Mouse (Mus musculus) midbrain, embryonic 13.5 days (tissue): ENCODE results near the gene Rnf182. TPM values are rescaled to one million over a fixed set of nuclear protein-coding genes. Genes with fewer than 3 reads are reported as not detected.

Experiments used
- ATAC-seq: fragments of 200-750 bp; cut with Nextera tagmentation; 2 replicates; pipeline ENCODE4 v1.8.0; 2017; ENCODE audit warnings: mild to moderate bottlenecking, moderate TSS enrichment, moderate library complexity
- H3K27ac ChIP-seq: fragments of 300-500 bp; sonication (generic); 2 replicates; pipeline ENCODE4 v1.5.1; 2015; ENCODE audit warnings: inconsistent platforms, mild to moderate bottlenecking, moderate library complexity
- H3K27me3 ChIP-seq: fragments of 300-500 bp; sonication (generic); 2 replicates; pipeline ENCODE4 v1.6.1; 2015; ENCODE audit warnings: mild to moderate bottlenecking, inconsistent platforms
- H3K36me3 ChIP-seq: fragments of 300-500 bp; sonication (generic); 2 replicates; pipeline ENCODE4 v1.6.1; 2015; ENCODE audit warnings: mild to moderate bottlenecking, inconsistent platforms
- H3K4me1 ChIP-seq: fragments of 300-500 bp; sonication (generic); replicated peaks from 2 replicates; pipeline ENCODE4 v1.6.1; 2015; ENCODE audit warnings: inconsistent platforms
- H3K4me2 ChIP-seq: fragments of 300-500 bp; sonication (generic); replicated peaks from 2 replicates; pipeline ENCODE4 v1.6.1; 2015; ENCODE audit warnings: moderate library complexity, mild to moderate bottlenecking, inconsistent platforms
- H3K4me3 ChIP-seq: fragments of 300-500 bp; sonication (generic); replicated peaks from 2 replicates; pipeline ENCODE4 v1.5.1; 2015; ENCODE audit warnings: mild to moderate bottlenecking, inconsistent platforms
- H3K9ac ChIP-seq: fragments of 300-500 bp; sonication (generic); replicated peaks from 2 replicates; pipeline ENCODE4 v1.6.1; 2015; ENCODE audit warnings: mild to moderate bottlenecking, inconsistent platforms
- H3K9me3 ChIP-seq: fragments of 300-500 bp; sonication (generic); 2 replicates; pipeline ENCODE4 v1.6.1; 2016; ENCODE audit warnings: mild to moderate bottlenecking, inconsistent platforms
- WGBS: fragments of 180-500 bp; shearing (Covaris S2); methylation state at CpG from one replicate; pipeline ENCODE4 v1.1.7; 2015; 5-methylcytosine and 5-hydroxymethylcytosine counted together
- polyA plus RNA-seq: library from polyadenylated mRNA; unstranded; fragments of >200 nt; fragmentation: Nextera tagmentation; extraction: Ambion mirVana; gene quantifications from 2 replicates; pipeline ENCODE4 v1.2.1, GENCODE M21; 2015

The Rnf182 gene
- polyA plus RNA-seq, 1 experiment from 2014 or later: 20.4 TPM

GRCm38 (mm10) chr13:43666920-43667319 is 51.4 kb downstream of the Rnf182 start:
- Histone ChIP-seq H3K9ac (no peak overlapping the region), H3K4me1 (no peaks in the 10 kb centered on the region), H3K4me3 (no peak overlapping the region), H3K27me3 (no peaks in the 10 kb centered on the region), H3K9me3 (no peaks in the 10 kb centered on the region), H3K4me2 (no peak overlapping the region), H3K36me3 (peaks cover 17% of the 10 kb centered on the region), H3K27ac (no peak overlapping the region)
- ATAC-seq: no peak
- 83% methylated on average over 6 of the region's 6 CpGs for WGBS

- no peak for ATAC-seq
- Histone ChIP-seq H3K36me3 (no peaks in the 10 kb centered on the region), H3K4me2 (no peak overlapping the region), H3K4me1 (no peaks in the 10 kb centered on the region), H3K9me3 (no peaks in the 10 kb centered on the region), H3K27me3 (no peaks in the 10 kb centered on the region), H3K4me3 (no peak overlapping the region), H3K27ac (no peak overlapping the region), H3K9ac (no peak overlapping the region)
- 89% methylated on average over 8 of the region's 8 CpGs for WGBS
These were observed 61.8 kb downstream of the Rnf182 start for GRCm38 (mm10) chr13:43677159-43677882.

GRCm38 (mm10) chr13:43677883-43678244 is 62.4 kb downstream of the Rnf182 start:
- ATAC-seq: no peak
- Histone ChIP-seq H3K4me3 (no peak overlapping the region), H3K36me3 (no peaks in the 10 kb centered on the region), H3K4me2 (no peak overlapping the region), H3K9me3 (no peaks in the 10 kb centered on the region), H3K4me1 (no peaks in the 10 kb centered on the region), H3K27ac (no peak overlapping the region), H3K9ac (no peak overlapping the region), H3K27me3 (no peaks in the 10 kb centered on the region)
- WGBS: 93% methylated on average over 5 of the region's 5 CpGs

- Histone ChIP-seq H3K27me3 (no peaks in the 10 kb centered on the region), H3K27ac (no peak overlapping the region), H3K36me3 (no peaks in the 10 kb centered on the region), H3K9ac (no peak overlapping the region), H3K4me2 (no peak overlapping the region), H3K4me3 (no peak overlapping the region), H3K9me3 (no peaks in the 10 kb centered on the region), H3K4me1 (peaks cover 10% of the 10 kb centered on the region; the same call in 1 of the 2 replicates)
- 49% methylated on average over 8 of the region's 8 CpGs for WGBS
- ATAC-seq: peak; percentile 73
These were observed 69.0 kb downstream of the Rnf182 start for GRCm38 (mm10) chr13:43684499-43684994.

- no peaks in the 10 kb centered on the region for H3K36me3 ChIP-seq
- H3K4me2 ChIP-seq: no peak overlapping the region
- 91% methylated on average over 10 of the region's 10 CpGs for WGBS
- H3K9ac ChIP-seq: no peak overlapping the region
- H3K27ac ChIP-seq: no peak overlapping the region
- H3K4me3 ChIP-seq: no peak overlapping the region
- H3K27me3 ChIP-seq: no peaks in the 10 kb centered on the region
- H3K4me1 ChIP-seq: peaks cover 26% of the 10 kb centered on the region
- H3K9me3 ChIP-seq: no peaks in the 10 kb centered on the region
- no peak for ATAC-seq
These were observed 72.6 kb downstream of the Rnf182 start for GRCm38 (mm10) chr13:43688065-43688464.

GRCm38 (mm10) chr13:43691755-43692154 is 76.2 kb downstream of the Rnf182 start:
- H3K4me2 ChIP-seq: no peak overlapping the region
- ATAC-seq: no peak
- no peaks in the 10 kb centered on the region for H3K9me3 ChIP-seq
- H3K27me3 ChIP-seq: no peaks in the 10 kb centered on the region
- H3K27ac ChIP-seq: no peak overlapping the region
- H3K4me3 ChIP-seq: no peak overlapping the region
- H3K9ac ChIP-seq: no peak overlapping the region
- peaks cover 16% of the 10 kb centered on the region for H3K4me1 ChIP-seq
- WGBS: 70% methylated on average over 3 of the region's 3 CpGs
- H3K36me3 ChIP-seq: no peaks in the 10 kb centered on the region

- Histone ChIP-seq H3K4me3 (no peak overlapping the region), H3K4me1 (peaks cover 10% of the 10 kb centered on the region), H3K9me3 (no peaks in the 10 kb centered on the region), H3K9ac (no peak overlapping the region), H3K27me3 (no peaks in the 10 kb centered on the region), H3K36me3 (no peaks in the 10 kb centered on the region), H3K27ac (no peak overlapping the region), H3K4me2 (no peak overlapping the region)
- ATAC-seq: no peak
These were observed 80.0 kb downstream of the Rnf182 start for GRCm38 (mm10) chr13:43695521-43695920.

- no peaks in the 10 kb centered on the region for H3K9me3 ChIP-seq
- H3K36me3 ChIP-seq: no peaks in the 10 kb centered on the region
- no peak for ATAC-seq
- H3K9ac ChIP-seq: no peak overlapping the region
- H3K4me1 ChIP-seq: peaks cover 5% of the 10 kb centered on the region
- no peak overlapping the region for H3K27ac ChIP-seq
- H3K4me2 ChIP-seq: no peak overlapping the region
- 84% methylated on average over 7 of the region's 7 CpGs for WGBS
- no peak overlapping the region for H3K4me3 ChIP-seq
- H3K27me3 ChIP-seq: no peaks in the 10 kb centered on the region
These were observed 80.5 kb downstream of the Rnf182 start for GRCm38 (mm10) chr13:43696011-43696410.

- no peak overlapping the region for H3K9ac ChIP-seq
- no peak overlapping the region for H3K4me3 ChIP-seq
- ATAC-seq: no peak
- H3K27ac ChIP-seq: no peak overlapping the region
- H3K36me3 ChIP-seq: no peaks in the 10 kb centered on the region
- H3K4me2 ChIP-seq: no peak overlapping the region
- H3K27me3 ChIP-seq: no peaks in the 10 kb centered on the region
- no peaks in the 10 kb centered on the region for H3K4me1 ChIP-seq
- no peaks in the 10 kb centered on the region for H3K9me3 ChIP-seq
- 88% methylated on average over 7 of the region's 7 CpGs for WGBS
These were observed 83.0 kb downstream of the Rnf182 start for GRCm38 (mm10) chr13:43698506-43698905.

- Histone ChIP-seq H3K27ac (no peak overlapping the region), H3K27me3 (no peaks in the 10 kb centered on the region), H3K36me3 (no peaks in the 10 kb centered on the region), H3K9me3 (no peaks in the 10 kb centered on the region), H3K9ac (no peak overlapping the region), H3K4me3 (no peak overlapping the region), H3K4me1 (no peaks in the 10 kb centered on the region), H3K4me2 (no peak overlapping the region)
- no peak for ATAC-seq
- WGBS: 49% methylated on average over 7 of the region's 7 CpGs
These were observed 88.0 kb downstream of the Rnf182 start for GRCm38 (mm10) chr13:43703471-43703870.

GRCm38 (mm10) chr13:43704533-43705116 is 89.1 kb downstream of the Rnf182 start:
- no peaks in the 10 kb centered on the region for H3K27me3 ChIP-seq
- ATAC-seq: no peak
- H3K27ac ChIP-seq: no peak overlapping the region
- 76% methylated on average over 7 of the region's 7 CpGs for WGBS
- no peak overlapping the region for H3K4me2 ChIP-seq
- H3K9ac ChIP-seq: no peak overlapping the region
- no peaks in the 10 kb centered on the region for H3K9me3 ChIP-seq
- H3K4me1 ChIP-seq: no peaks in the 10 kb centered on the region
- no peak overlapping the region for H3K4me3 ChIP-seq
- no peaks in the 10 kb centered on the region for H3K36me3 ChIP-seq

- Histone ChIP-seq H3K27me3 (no peaks in the 10 kb centered on the region), H3K27ac (no peak overlapping the region), H3K9me3 (no peaks in the 10 kb centered on the region), H3K4me3 (no peak overlapping the region), H3K9ac (no peak overlapping the region), H3K36me3 (no peaks in the 10 kb centered on the region), H3K4me1 (0 out of 2 replicates have a peak, but pooled peaks cover under 1% of the 10 kb centered on the region), H3K4me2 (no peak overlapping the region)
- no peak for ATAC-seq
- WGBS: 71% methylated on average over 4 of the region's 4 CpGs
These were observed 90.9 kb downstream of the Rnf182 start for GRCm38 (mm10) chr13:43706387-43706786.
